Mouse (Mus musculus): Measurements from ENCODE around the gene Stra6.

The Stra6 gene

GRCm38 (mm10) chr9:58063531-58063930 lies at the start of gene Stra6:
Gene Stra6, plus strand, starts transcription at chr9:58063788.
- DNase-seq, result no peak

GRCm38 (mm10) chr9:58014393-58015160 lies 49.0 kb upstream of the Stra6 start:
- no peak for DNase-seq

- no peak for DNase-seq
Observed at GRCm38 (mm10) chr9:58015856-58016255, 47.7 kb upstream of the Stra6 start.

GRCm38 (mm10) chr9:58016962-58017361 lies 46.6 kb upstream of the Stra6 start:
- DNase-seq, result no peak

GRCm38 (mm10) chr9:58018385-58018784 lies 45.2 kb upstream of the Stra6 start:
- DNase-seq, result no peak

- no peak for DNase-seq
Observed at GRCm38 (mm10) chr9:58025995-58026394, 37.6 kb upstream of the Stra6 start.

- no peak for DNase-seq
Observed at GRCm38 (mm10) chr9:58027426-58028180, 36.0 kb upstream of the Stra6 start.

GRCm38 (mm10) chr9:58028841-58029240 lies 34.7 kb upstream of the Stra6 start:
- no peak for DNase-seq

GRCm38 (mm10) chr9:58029635-58030034 lies 34.0 kb upstream of the Stra6 start:
- DNase-seq, result no peak

GRCm38 (mm10) chr9:58031895-58032294 lies 31.7 kb upstream of the Stra6 start:
- no peak for DNase-seq

GRCm38 (mm10) chr9:58035519-58035918 lies 28.1 kb upstream of the Stra6 start:
- DNase-seq, result no peak

GRCm38 (mm10) chr9:58035951-58036698 lies 27.5 kb upstream of the Stra6 start:
- DNase-seq, result no peak

- DNase-seq, result no peak
Observed at GRCm38 (mm10) chr9:58036961-58037360, 26.6 kb upstream of the Stra6 start.

- DNase-seq, result peak; percentile 83
Observed at GRCm38 (mm10) chr9:58038500-58039168, 25.0 kb upstream of the Stra6 start.

GRCm38 (mm10) chr9:58040977-58041376 lies 22.6 kb upstream of the Stra6 start:
- no peak for DNase-seq

- DNase-seq, result no peak
Observed at GRCm38 (mm10) chr9:58042391-58042790, 21.2 kb upstream of the Stra6 start.

- DNase-seq, result no peak
Observed at GRCm38 (mm10) chr9:58043496-58044017, 20.0 kb upstream of the Stra6 start.

- no peak for DNase-seq
Observed at GRCm38 (mm10) chr9:58044828-58045227, 18.8 kb upstream of the Stra6 start.

GRCm38 (mm10) chr9:58045646-58046045 lies 17.9 kb upstream of the Stra6 start:
- DNase-seq, result no peak

- no peak for DNase-seq
Observed at GRCm38 (mm10) chr9:58047061-58047460, 16.5 kb upstream of the Stra6 start.

GRCm38 (mm10) chr9:58048621-58049020 lies 15.0 kb upstream of the Stra6 start:
- no peak for DNase-seq

GRCm38 (mm10) chr9:58049186-58049585 lies 14.4 kb upstream of the Stra6 start:
- DNase-seq, result no peak

GRCm38 (mm10) chr9:58049861-58050260 lies 13.7 kb upstream of the Stra6 start:
- no peak for DNase-seq
